ENCODE assay signal across 9 mouse cellular contexts in genomic region chr11:116620559-116621253, GRCm38 (mm10). TPM values are rescaled to one million over a fixed set of nuclear protein-coding genes. Genes with fewer than 3 reads are reported as not detected.
DNase-seq lines count a peak whose midpoint lies in the region; ATAC-seq and TF ChIP-seq lines count a peak whose summit lies in the region.
"Had no signal": no experiment of that assay in that cellular context is flagged by ENCODE, and none has a peak within 500 bp of the region (broad histone marks: within the 10 kb centered on the region; RNA-seq: fewer than 3 reads in every experiment).

No protein-coding gene starts in this region.

- H3K9me3 ChIP-seq in heart, embryonic 14.5 days (ENCODE audit: control insufficient read depth, low read length): no peaks in the 10 kb centered on the region
- H3K9me3 ChIP-seq in MEL (replicated peaks; ENCODE audit: insufficient read depth, low read length): no peaks in the 10 kb centered on the region
- H3K9me3 ChIP-seq in heart, postnatal 0 days (replicated peaks; ENCODE audit: control insufficient read depth, low read length): no peaks in the 10 kb centered on the region
- no peaks in the 10 kb centered on the region for H3K9me3 ChIP-seq in liver, embryonic 15.5 days (replicated peaks)

- WGBS in heart, embryonic 14.5 days: 64% methylated on average over 10 of the region's 10 CpGs
- WGBS in heart, postnatal 0 days: 52% methylated on average over 10 of the region's 10 CpGs
- 48% methylated on average over 10 of the region's 10 CpGs for WGBS in liver, embryonic 15.5 days (ENCODE audit: insufficient replicate concordance)

- no peak overlapping the region for H3K4me3 ChIP-seq in heart, embryonic 14.5 days (ENCODE audit: control insufficient read depth in 1 of 2, insufficient read depth in 1 of 2, low read depth in 1 of 2, low read length in 2 of 2)
- H3K4me3 ChIP-seq in MEL (ENCODE audit: control insufficient read depth in 1 of 2, insufficient read depth in 1 of 2, low read depth in 2 of 2, low read length in 2 of 2): peak overlapping the region; percentile 13 to 45
- H3K4me3 ChIP-seq in heart, postnatal 0 days (ENCODE audit: low read depth, low read length): no peak overlapping the region
- H3K4me3 ChIP-seq in liver, embryonic 15.5 days (replicated peaks): peak overlapping the region; percentile 88

- TF ChIP-seq RAD21 in MEL (IDR thresholded peaks at IDR 0.05; ENCODE audit: low read depth, low read length): no peak

- peak overlapping the region; percentile 40 to 43 for H3K27ac ChIP-seq in heart, embryonic 14.5 days (replicated peaks in 1 of 2; ENCODE audit: control insufficient read depth in 1 of 2, insufficient read depth in 1 of 2, low read depth in 2 of 2, low read length in 2 of 2)
- H3K27ac ChIP-seq in MEL (ENCODE audit: control insufficient read depth, low read depth, low read length): peak overlapping the region; percentile 65
- peak overlapping the region; percentile 91 for H3K27ac ChIP-seq in heart, postnatal 0 days (ENCODE audit: low read depth)
- H3K27ac ChIP-seq in liver, embryonic 15.5 days (replicated peaks): peak overlapping the region; percentile 93

- TF ChIP-seq POLR2A in MEL (IDR thresholded peaks at IDR 0.05; ENCODE audit: control insufficient read depth in 1 of 2, insufficient read depth in 1 of 2, low read depth in 1 of 2, low read length in 2 of 2, poor library complexity in 1 of 2): no peak

- peaks cover 63 to 77% of the 10 kb centered on the region in 2 experiments for H3K4me1 ChIP-seq in heart, embryonic 14.5 days (ENCODE audit: control insufficient read depth in 2 of 2, insufficient read depth in 2 of 2, low read length in 2 of 2)
- peaks cover 24 to 72% of the 10 kb centered on the region in 2 experiments for H3K4me1 ChIP-seq in MEL (ENCODE audit: control insufficient read depth in 1 of 2, insufficient read depth in 2 of 2, low read length in 2 of 2)
- H3K4me1 ChIP-seq in heart, postnatal 0 days (ENCODE audit: control insufficient read depth, insufficient read depth): peaks cover 72% of the 10 kb centered on the region
- peaks cover 99% of the 10 kb centered on the region for H3K4me1 ChIP-seq in liver, embryonic 15.5 days (replicated peaks)

- H3K9ac ChIP-seq in heart, embryonic 14.5 days (ENCODE audit: low read length): no peak overlapping the region
- H3K9ac ChIP-seq in MEL (ENCODE audit: control insufficient read depth, low read depth, low read length, poor library complexity, severe bottlenecking): peak overlapping the region; percentile 23
- H3K9ac ChIP-seq in heart, postnatal 0 days (replicated peaks; ENCODE audit: low read depth, low read length): peak overlapping the region; percentile 23; the same call in 1 of the 2 replicates
- peak overlapping the region; percentile 93 for H3K9ac ChIP-seq in liver, embryonic 15.5 days

- TF ChIP-seq EP300 in MEL (IDR thresholded peaks at IDR 0.05; ENCODE audit: low read depth in 1 of 2, low read length in 2 of 2): no peak
- TF ChIP-seq EP300 in heart, postnatal 0 days (IDR thresholded peaks at IDR 0.05; ENCODE audit: low read depth): no peak

- H3K36me3 ChIP-seq in heart, embryonic 14.5 days (ENCODE audit: control insufficient read depth, insufficient read depth, low read length): no peaks in the 10 kb centered on the region
- peaks cover 0 to 33% of the 10 kb centered on the region in 2 experiments; a peak in 2 of 4 replicates for H3K36me3 ChIP-seq in MEL (ENCODE audit: control insufficient read depth in 1 of 2, insufficient read depth in 2 of 2, low read length in 2 of 2)
- no peaks in the 10 kb centered on the region for H3K36me3 ChIP-seq in heart, postnatal 0 days (replicated peaks; ENCODE audit: control insufficient read depth, insufficient read depth, low read length)
- H3K36me3 ChIP-seq in liver, embryonic 15.5 days (replicated peaks): no peaks in the 10 kb centered on the region

- H3K27me3 ChIP-seq in heart, embryonic 14.5 days (ENCODE audit: control insufficient read depth, insufficient read depth, low read length): no peaks in the 10 kb centered on the region
- H3K27me3 ChIP-seq in MEL (ENCODE audit: control insufficient read depth in 1 of 2, insufficient read depth in 2 of 2, low read length in 2 of 2): no peaks in the 10 kb centered on the region
- H3K27me3 ChIP-seq in heart, postnatal 0 days (ENCODE audit: control insufficient read depth, insufficient read depth, low read length): no peaks in the 10 kb centered on the region
- no peaks in the 10 kb centered on the region for H3K27me3 ChIP-seq in liver, embryonic 15.5 days

- peaks cover 6% of the 10 kb centered on the region for H3K79me2 ChIP-seq in MEL (ENCODE audit: control insufficient read depth, insufficient read depth, low read length, poor library complexity)

- TF ChIP-seq CTCF in MEL (IDR thresholded peaks at IDR 0.05 in 2 of 3, conservative IDR thresholded peaks at IDR 0.05 in 1 of 3; ENCODE audit: control insufficient read depth in 1 of 3, insufficient read depth in 1 of 3, low read depth in 2 of 3, low read length in 3 of 3, poor library complexity in 1 of 3, severe bottlenecking in 1 of 3): no peak
- TF ChIP-seq CTCF in heart, postnatal 0 days (IDR thresholded peaks at IDR 0.05; ENCODE audit: low read depth): no peak

- peak overlapping the region; percentile 89; the same call in 1 of the 2 replicates for H3K4me2 ChIP-seq in heart, embryonic 14.5 days (ENCODE audit: low read length)
- H3K4me2 ChIP-seq in heart, postnatal 0 days (ENCODE audit: low read depth, low read length): peak overlapping the region; percentile 30
- peak overlapping the region; percentile 93 for H3K4me2 ChIP-seq in liver, embryonic 15.5 days

- no peak for DNase-seq in heart, postnatal 4 days
- no peak for DNase-seq in MEL (ENCODE audit: low read depth, low spot score)
- DNase-seq in heart, postnatal 0 days (ENCODE audit: low spot score): peak; percentile 51
- DNase-seq in ovary, postnatal 14 days (ENCODE audit: low spot score): no peak
- no peak for DNase-seq in thymus, postnatal 36 days
- DNase-seq in natural killer cell, adult 2 months (ENCODE audit: low spot score in 2 of 2): no peak

- ATAC-seq in heart, embryonic 14.5 days (ENCODE audit: insufficient number of reproducible peaks, insufficient read depth, low FRiP score, low read depth): no peak
- peak; percentile 52 for ATAC-seq in heart, postnatal 0 days (ENCODE audit: insufficient read depth, low read depth)
- ATAC-seq in liver, embryonic 15.5 days (ENCODE audit: insufficient read depth): peak; percentile 53

TF ChIP-seq in MEL, 35 proteins besides CTCF, POLR2A, EP300 and RAD21:
- TF ChIP-seq TBP (IDR thresholded peaks at IDR 0.05; ENCODE audit: low read depth, low read length) (no peak), MAFK (IDR thresholded peaks at IDR 0.05; ENCODE audit: borderline replicate concordance, low read depth, low read length) (no peak)

RNA-seq across cellular contexts. Expression of gene Rhbdf2, which starts 6.1 kb away (rescaled TPM):
- polyA plus RNA-seq in heart, embryonic 14.5 days (2014; fragmentation: Nextera tagmentation; extraction: Ambion mirVana): 6.4 and 6.6 TPM in 2 replicates
- 10 to 100 TPM; 16.4 to 17.5 TPM for total RNA-seq in heart, postnatal 4 days (2021)
- 6.4 and 7.7 TPM in 2 replicates for total RNA-seq in MEL (2012; rRNA removed)
- 10 to 100 TPM in 1 of 2 experiments, not detected in 1; 13.7 TPM for polyA plus RNA-seq in MEL (2012; ENCODE audit: insufficient read depth in 1 of 2, insufficient read length in 2 of 2, low read depth in 1 of 2, low replicate concordance in 2 of 2, missing spikeins in 1 of 2)
- total RNA-seq in heart, postnatal 0 days (2014; rRNA removed; ENCODE audit: low replicate concordance): 19.0 and 25.5 TPM in 2 replicates
- polyA plus RNA-seq in heart, postnatal 0 days (2015; fragmentation: Nextera tagmentation; extraction: Ambion mirVana): 5.8 and 6.1 TPM in 2 replicates
- 7.2 and 7.5 TPM in 2 replicates for polyA plus RNA-seq in liver, embryonic 15.5 days (2015; fragmentation: Nextera tagmentation; extraction: Ambion mirVana)

RNA-seq across cellular contexts. Expression of gene Prcd, which starts 32.6 kb away (rescaled TPM):
- polyA plus RNA-seq in heart, embryonic 14.5 days (2014; fragmentation: Nextera tagmentation; extraction: Ambion mirVana): 1.3 and 1.9 TPM in 2 replicates
- total RNA-seq in heart, postnatal 4 days (2021): 1 to 10 TPM; 1.1 to 1.5 TPM
- 50.0 and 72.2 TPM in 2 replicates for total RNA-seq in MEL (2012; rRNA removed)
- polyA plus RNA-seq in MEL (2012; ENCODE audit: insufficient read depth in 1 of 2, insufficient read length in 2 of 2, low read depth in 1 of 2, low replicate concordance in 2 of 2, missing spikeins in 1 of 2): 10 to 100 TPM in 1 of 2 experiments, not detected in 1; 44.4 TPM
- not detected in 2 replicates for total RNA-seq in heart, postnatal 0 days (2014; rRNA removed; ENCODE audit: low replicate concordance)
- 2.5 and 2.6 TPM in 2 replicates for polyA plus RNA-seq in heart, postnatal 0 days (2015; fragmentation: Nextera tagmentation; extraction: Ambion mirVana)
- polyA plus RNA-seq in liver, embryonic 15.5 days (2015; fragmentation: Nextera tagmentation; extraction: Ambion mirVana): 0.16 and 0.29 TPM in 2 replicates
- total RNA-seq: granulocyte monocyte progenitor cell, adult 5-6 weeks had no signal

RNA-seq across cellular contexts. Expression of gene Cygb, which starts 33.4 kb away (rescaled TPM):
- polyA plus RNA-seq in heart, embryonic 14.5 days (2014; fragmentation: Nextera tagmentation; extraction: Ambion mirVana): 5.8 and 6.7 TPM in 2 replicates
- total RNA-seq in heart, postnatal 4 days (2021): 10 to 100 TPM; 46.2 to 57.9 TPM
- total RNA-seq in MEL (2012; rRNA removed): 2.1 and 2.2 TPM in 2 replicates
- polyA plus RNA-seq in MEL (2012; ENCODE audit: insufficient read depth in 1 of 2, insufficient read length in 2 of 2, low read depth in 1 of 2, low replicate concordance in 2 of 2, missing spikeins in 1 of 2): 1 to 10 TPM in 1 of 2 experiments, not detected in 1; 8.7 TPM
- total RNA-seq in heart, postnatal 0 days (2014; rRNA removed; ENCODE audit: low replicate concordance): 11.4 and 38.8 TPM in 2 replicates
- polyA plus RNA-seq in heart, postnatal 0 days (2015; fragmentation: Nextera tagmentation; extraction: Ambion mirVana): 21.1 and 21.6 TPM in 2 replicates
- 0.84 and 1.0 TPM in 2 replicates for polyA plus RNA-seq in liver, embryonic 15.5 days (2015; fragmentation: Nextera tagmentation; extraction: Ambion mirVana)
- total RNA-seq: granulocyte monocyte progenitor cell, adult 5-6 weeks had no signal

RNA-seq across cellular contexts. Expression of gene Aanat, which starts 34.5 kb away (rescaled TPM):
- 0.28 TPM in 1 of 2 replicates, not detected in the other for polyA plus RNA-seq in heart, embryonic 14.5 days (2014; fragmentation: Nextera tagmentation; extraction: Ambion mirVana)
- total RNA-seq in heart, postnatal 4 days (2021): not detected
- not detected in 2 replicates for total RNA-seq in MEL (2012; rRNA removed)
- not detected for polyA plus RNA-seq in MEL (2012; ENCODE audit: insufficient read depth in 1 of 2, insufficient read length in 2 of 2, low read depth in 1 of 2, low replicate concordance in 2 of 2, missing spikeins in 1 of 2)
- not detected in 2 replicates for total RNA-seq in heart, postnatal 0 days (2014; rRNA removed; ENCODE audit: low replicate concordance)
- polyA plus RNA-seq in heart, postnatal 0 days (2015; fragmentation: Nextera tagmentation; extraction: Ambion mirVana): not detected in 2 replicates
- not detected in 2 replicates for polyA plus RNA-seq in liver, embryonic 15.5 days (2015; fragmentation: Nextera tagmentation; extraction: Ambion mirVana)
- total RNA-seq: granulocyte monocyte progenitor cell, adult 5-6 weeks had no signal

RNA-seq across cellular contexts. Expression of gene Ube2o, which starts 39.5 kb away (rescaled TPM):
- polyA plus RNA-seq in heart, embryonic 14.5 days (2014; fragmentation: Nextera tagmentation; extraction: Ambion mirVana): 14.4 and 17.1 TPM in 2 replicates
- 10 to 100 TPM; 29.1 to 33.8 TPM for total RNA-seq in heart, postnatal 4 days (2021)
- total RNA-seq in MEL (2012; rRNA removed): 22.9 and 31.1 TPM in 2 replicates
- polyA plus RNA-seq in MEL (2012; ENCODE audit: insufficient read depth in 1 of 2, insufficient read length in 2 of 2, low read depth in 1 of 2, low replicate concordance in 2 of 2, missing spikeins in 1 of 2): 10 to 100 TPM in 1 of 2 experiments, not detected in 1; 42.8 TPM
- 17.2 and 34.8 TPM in 2 replicates for total RNA-seq in heart, postnatal 0 days (2014; rRNA removed; ENCODE audit: low replicate concordance)
- 4.1 and 5.2 TPM in 2 replicates for polyA plus RNA-seq in heart, postnatal 0 days (2015; fragmentation: Nextera tagmentation; extraction: Ambion mirVana)
- 38.1 and 51.7 TPM in 2 replicates for polyA plus RNA-seq in liver, embryonic 15.5 days (2015; fragmentation: Nextera tagmentation; extraction: Ambion mirVana)

Comparison
In these comparisons a context has a peak if more than half of its experiments do, and no peak if none do; other contexts are left out.
1. H3K27ac ChIP-seq: peak in every context shown above with its lines; median percentile 93 in liver, embryonic 15.5 days; 91 in heart, postnatal 0 days; 65 in MEL; 42 in heart, embryonic 14.5 days.
2. H3K4me2 ChIP-seq: peak in every context shown above with its lines; median percentile 93 in liver, embryonic 15.5 days; 89 in heart, embryonic 14.5 days; 30 in heart, postnatal 0 days.
3. H3K4me3 ChIP-seq: peak in MEL (2 of 2) and liver, embryonic 15.5 days (single experiment); none in heart, embryonic 14.5 days (0 of 2) and heart, postnatal 0 days (single experiment).